Mouse (Mus musculus) kidney, adult 2 months (tissue): ENCODE measurements at regions not wholly inside any gene's neighbourhood (a gene's known extent, or its start where the extent isn't known, plus 50 kb on each side); places are given as distances from the start of the nearest gene placed in this dataset.

Experiments used
- CTCF ChIP-seq: fragments of 200-500 bp; conservative IDR thresholded peaks from 2 replicates; pipeline ENCODE4 v1.5.1; 2011; ENCODE audit warnings: low read depth, mild to moderate bottlenecking, control low read depth, low read length, moderate library complexity, mixed read lengths; ENCODE audit not compliant: insufficient read depth, insufficient read length
- POLR2A ChIP-seq: fragments of 200-500 bp; IDR thresholded peaks from one replicate; pipeline ENCODE4 v1.6.1; 2011; ENCODE audit warnings: low read depth, low read length, control low read depth

DNA sequence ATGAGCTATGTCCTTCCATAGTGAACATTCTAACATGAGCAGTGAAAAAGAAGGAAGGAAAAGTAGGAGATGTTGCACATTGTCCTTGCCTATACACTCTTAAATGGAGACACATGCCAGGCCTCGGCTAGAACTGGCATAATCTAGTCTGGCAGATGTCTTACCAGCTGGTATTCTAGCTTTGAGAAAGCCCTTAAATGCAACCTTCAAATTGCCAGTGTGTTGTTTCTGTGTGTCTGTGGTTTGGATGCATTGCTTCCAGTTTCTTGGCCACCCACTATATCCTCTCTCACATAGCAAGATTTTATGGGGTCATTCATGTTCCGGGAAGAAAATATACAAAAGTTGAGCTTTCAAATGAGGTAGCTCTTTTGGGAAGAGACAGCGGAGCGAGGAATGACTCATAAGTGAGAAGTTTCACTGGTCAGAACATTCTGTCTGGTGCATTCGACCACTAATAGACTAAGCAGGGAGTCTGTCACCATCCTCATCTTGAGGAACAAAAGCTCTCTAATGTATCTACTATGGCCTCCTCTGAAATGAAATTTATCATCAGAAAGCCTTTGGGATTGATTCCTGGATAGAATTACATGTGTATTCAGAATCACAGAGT is 91.0 kb upstream of the Acsl4 start:
- TF ChIP-seq POLR2A = no peak
- TF ChIP-seq CTCF = no peak
